Mouse (Mus musculus) T-helper 1 cell (primary cell): ENCODE data around the gene Oas1h.
"Not testable (repeated sequence)": the region's sequence is repeated elsewhere in the genome, so short reads cannot be mapped to it uniquely, and the experiment has no call there.

ENCODE experiments used
- in situ Hi-C: fragments of 300-600 bp; cut with MboI, MseI; formaldehyde crosslinking; loops from one replicate; pipeline ENCODE4 v1.15.1; 2025; ENCODE audit warnings: high pct_unique_total_duplicates

The Oas1h gene

GRCm38 (mm10) chr5:120861121-120861520 is at the start of gene Oas1h:
Gene Oas1h (plus strand): TSS chr5:120861421.
- in situ Hi-C loops: no loop called here

GRCm38 (mm10) chr5:120811951-120812819 is 49.0 kb upstream of the Oas1h start, which contains the start of gene Oas1c:
Gene Oas1c (minus strand): TSS chr5:120812514.
- in situ Hi-C loops: no loop called here

- in situ Hi-C loops: no loop called here
These were observed 48.2 kb upstream of the Oas1h start for GRCm38 (mm10) chr5:120813023-120813422.

- in situ Hi-C loops: no loop called here
These were observed 45.3 kb upstream of the Oas1h start for GRCm38 (mm10) chr5:120815949-120816348.

GRCm38 (mm10) chr5:120818999-120819398 is 42.2 kb upstream of the Oas1h start:
- in situ Hi-C loops: no loop called here

- in situ Hi-C loops: no loop called here
These were observed 30.2 kb upstream of the Oas1h start for GRCm38 (mm10) chr5:120831031-120831430.

- in situ Hi-C loops: no loop called here
These were observed 27.6 kb upstream of the Oas1h start for GRCm38 (mm10) chr5:120833335-120834280.

GRCm38 (mm10) chr5:120836731-120837585 is 24.3 kb upstream of the Oas1h start:
- in situ Hi-C loops: no loop called here

GRCm38 (mm10) chr5:120844713-120845112 is 16.5 kb upstream of the Oas1h start:
- in situ Hi-C loops: loop anchor here (5.0 kb wide), 1 partner anchor 42 kb away; no protein-coding TSS in a partner anchor

GRCm38 (mm10) chr5:120847067-120847466 is 14.2 kb upstream of the Oas1h start, which contains the start of gene Oas1f:
Gene Oas1f (plus strand): TSS chr5:120847367.
- in situ Hi-C loops: no loop called here

GRCm38 (mm10) chr5:120849601-120850136 is 11.6 kb upstream of the Oas1h start:
- in situ Hi-C loops: loop anchor here (10.0 kb wide), 1 partner anchor 625 kb away; no protein-coding TSS in a partner anchor

GRCm38 (mm10) chr5:120859241-120859640 is 2.0 kb upstream of the Oas1h start:
- in situ Hi-C loops: loop anchor here (10.0 kb wide), 1 partner anchor 616 kb away; no protein-coding TSS in a partner anchor

GRCm38 (mm10) chr5:120865336-120865860 is 4.2 kb downstream of the Oas1h start:
- in situ Hi-C loops: no loop called here

- in situ Hi-C loops: no loop called here
These were observed 8.3 kb downstream of the Oas1h start for GRCm38 (mm10) chr5:120869436-120870015.

GRCm38 (mm10) chr5:120870081-120870480 is 8.9 kb downstream of the Oas1h start:
- in situ Hi-C loops: no loop called here

GRCm38 (mm10) chr5:120870782-120871181 is 9.6 kb downstream of the Oas1h start:
- in situ Hi-C loops: no loop called here

GRCm38 (mm10) chr5:120871469-120871868 is 10.2 kb downstream of the Oas1h start:
- in situ Hi-C loops: no loop called here

GRCm38 (mm10) chr5:120876839-120877238 is 15.6 kb downstream of the Oas1h start:
- in situ Hi-C loops: not testable (repeated sequence)

GRCm38 (mm10) chr5:120877407-120877806 is 16.2 kb downstream of the Oas1h start:
- in situ Hi-C loops: not testable (repeated sequence)

- in situ Hi-C loops: not testable (repeated sequence)
These were observed 17.6 kb downstream of the Oas1h start for GRCm38 (mm10) chr5:120878803-120879202.
